Mouse (Mus musculus) liver, embryonic 16.5 days (tissue): Measurements from ENCODE around the gene Olfr547. TPM values are rescaled to one million over a fixed set of nuclear protein-coding genes. Genes with fewer than 3 reads are reported as not detected.

Experiments
- ATAC-seq: fragments of 200-750 bp; cut with Nextera tagmentation; 2 replicates; pipeline ENCODE4 v1.8.0; 2017; ENCODE audit warnings: low read depth, mild to moderate bottlenecking, moderate number of reproducible peaks, moderate library complexity
- H3K27ac ChIP-seq: fragments of 300-500 bp; sonication (generic); 2 replicates; pipeline ENCODE4 v1.5.1; 2014; ENCODE audit warnings: mild to moderate bottlenecking, low read length
- H3K27me3 ChIP-seq: fragments of 300-500 bp; sonication (generic); 2 replicates; pipeline ENCODE4 v1.6.1; 2014; ENCODE audit warnings: low read depth, low read length, mixed read lengths; ENCODE audit not compliant: control insufficient read depth, insufficient read depth
- H3K36me3 ChIP-seq: fragments of 300-500 bp; sonication (generic); 2 replicates; pipeline ENCODE4 v1.6.1; 2014; ENCODE audit warnings: mild to moderate bottlenecking; ENCODE audit not compliant: control insufficient read depth, insufficient read depth
- H3K4me1 ChIP-seq: fragments of 300-500 bp; sonication (generic); 2 replicates; pipeline ENCODE4 v1.6.1; 2014; ENCODE audit warnings: low read depth, low read length, mixed read lengths; ENCODE audit not compliant: control insufficient read depth
- H3K4me2 ChIP-seq: fragments of 300-500 bp; sonication (generic); 2 replicates; pipeline ENCODE4 v1.6.1; 2014; ENCODE audit warnings: low read depth, low read length, mixed read lengths
- H3K4me3 ChIP-seq: fragments of 300-500 bp; sonication (generic); 2 replicates; pipeline ENCODE4 v1.5.1; 2014; ENCODE audit warnings: low read depth, mild to moderate bottlenecking, low read length
- H3K9ac ChIP-seq: fragments of 300-500 bp; sonication (generic); 2 replicates; pipeline ENCODE4 v1.6.1; 2014; ENCODE audit warnings: low read depth, low read length
- H3K9me3 ChIP-seq: fragments of 300-500 bp; sonication (generic); replicated peaks from 2 replicates; pipeline ENCODE4 v1.6.1; 2016; ENCODE audit warnings: low read length; ENCODE audit not compliant: control insufficient read depth
- WGBS: fragments of 180-500 bp; shearing (Covaris S2); extraction: QIAGEN DNeasy Blood & Tissue Kit; methylation state at CpG from one replicate; pipeline ENCODE4 v1.1.7; 2014; ENCODE audit not compliant: insufficient replicate concordance; 5-methylcytosine and 5-hydroxymethylcytosine counted together
- polyA plus RNA-seq: library from polyadenylated mRNA; unstranded; fragments of >200 nt; fragmentation: Nextera tagmentation; extraction: Ambion mirVana; gene quantifications from 2 replicates; pipeline ENCODE4 v1.2.1, GENCODE M21; 2015

Gene Olfr547
- polyA plus RNA-seq, 1 experiment from 2014 or later: not detected

GRCm38 (mm10) chr7:102541251-102541650 lies 6.7 kb downstream of the Olfr547 start:
- WGBS: 28% methylated on average over 3 of the region's 3 CpGs
- Histone ChIP-seq H3K4me1 (no peaks in the 10 kb centered on the region), H3K36me3 (no peaks in the 10 kb centered on the region), H3K4me3 (no peak overlapping the region), H3K9ac (no peak overlapping the region), H3K9me3 (no peaks in the 10 kb centered on the region), H3K27ac (no peak overlapping the region), H3K27me3 (no peaks in the 10 kb centered on the region), H3K4me2 (no peak overlapping the region)
- no peak for ATAC-seq

- no peak for ATAC-seq
- H3K4me3 ChIP-seq: no peak within 1 kb of the TSS
- H3K27me3 ChIP-seq: no peaks in the 10 kb centered on the region
- no peaks in the 10 kb centered on the region for H3K36me3 ChIP-seq
- no peak within 1 kb of the TSS for H3K4me2 ChIP-seq
- no peaks in the 10 kb centered on the region for H3K9me3 ChIP-seq
- WGBS: 74% methylated on average over 3 of the region's 3 CpGs
- H3K9ac ChIP-seq: no peak within 1 kb of the TSS
- no peaks in the 10 kb centered on the region for H3K4me1 ChIP-seq
- no peak within 1 kb of the TSS for H3K27ac ChIP-seq
These were observed 15.0 kb downstream of the Olfr547 start, which contains the start of gene Olfr549 for GRCm38 (mm10) chr7:102549570-102549969. Olfr549 (plus strand) TSS chr7:102549870.

- no peaks in the 10 kb centered on the region for H3K27me3 ChIP-seq
- H3K9me3 ChIP-seq: no peaks in the 10 kb centered on the region
- H3K4me2 ChIP-seq: no peak overlapping the region
- H3K9ac ChIP-seq: no peak overlapping the region
- WGBS: 50% methylated on average over 3 of the region's 3 CpGs
- H3K4me1 ChIP-seq: no peaks in the 10 kb centered on the region
- H3K27ac ChIP-seq: no peak overlapping the region
- H3K36me3 ChIP-seq: no peaks in the 10 kb centered on the region
- no peak for ATAC-seq
- no peak overlapping the region for H3K4me3 ChIP-seq
These were observed 18.7 kb downstream of the Olfr547 start for GRCm38 (mm10) chr7:102553279-102553678.

GRCm38 (mm10) chr7:102564999-102565997 lies 30.7 kb downstream of the Olfr547 start, which contains the start of gene Trim21:
Trim21 (minus strand) TSS chr7:102565486.
- H3K4me3 ChIP-seq: peak within 1 kb of the TSS; percentile 79
- peak within 1 kb of the TSS; percentile 41; the same call in 1 of the 2 replicates for H3K27ac ChIP-seq
- H3K36me3 ChIP-seq: peaks cover 3% of the 10 kb centered on the region
- 10% methylated on average over 10 of the region's 10 CpGs for WGBS
- H3K9me3 ChIP-seq: no peaks in the 10 kb centered on the region
- H3K4me2 ChIP-seq: peak within 1 kb of the TSS; percentile 80
- peaks cover 10% of the 10 kb centered on the region for H3K4me1 ChIP-seq
- peak within 1 kb of the TSS; percentile 75 for H3K9ac ChIP-seq
- no peaks in the 10 kb centered on the region for H3K27me3 ChIP-seq
- ATAC-seq: peak; percentile 100

GRCm38 (mm10) chr7:102566219-102566618 lies 31.7 kb downstream of the Olfr547 start:
- ATAC-seq: no peak
- Histone ChIP-seq H3K9me3 (no peaks in the 10 kb centered on the region), H3K9ac (no peak overlapping the region), H3K4me2 (no peak overlapping the region), H3K36me3 (peaks cover 3% of the 10 kb centered on the region), H3K27me3 (no peaks in the 10 kb centered on the region), H3K4me3 (no peak overlapping the region), H3K27ac (no peak overlapping the region), H3K4me1 (peaks cover 10% of the 10 kb centered on the region)
- WGBS: 70% methylated on average over 4 of the region's 4 CpGs

- H3K4me3 ChIP-seq: no peak within 1 kb of the TSS
- H3K4me2 ChIP-seq: no peak within 1 kb of the TSS
- 80% methylated on average over 8 of the region's 8 CpGs for WGBS
- H3K36me3 ChIP-seq: no peaks in the 10 kb centered on the region
- H3K27me3 ChIP-seq: no peaks in the 10 kb centered on the region
- H3K9me3 ChIP-seq: no peaks in the 10 kb centered on the region
- H3K4me1 ChIP-seq: no peaks in the 10 kb centered on the region
- no peak for ATAC-seq
- no peak within 1 kb of the TSS for H3K27ac ChIP-seq
- H3K9ac ChIP-seq: no peak within 1 kb of the TSS
These were observed 36.6 kb downstream of the Olfr547 start, which contains the start of gene Olfr550 for GRCm38 (mm10) chr7:102571142-102571541. Olfr550 (plus strand) TSS chr7:102571442.

GRCm38 (mm10) chr7:102573174-102573830 lies 38.8 kb downstream of the Olfr547 start:
- Histone ChIP-seq H3K4me1 (no peaks in the 10 kb centered on the region), H3K4me2 (no peak overlapping the region), H3K36me3 (no peaks in the 10 kb centered on the region), H3K9me3 (no peaks in the 10 kb centered on the region), H3K9ac (no peak overlapping the region), H3K27me3 (no peaks in the 10 kb centered on the region), H3K4me3 (no peak overlapping the region), H3K27ac (no peak overlapping the region)
- WGBS: 59% methylated on average over 3 of the region's 3 CpGs
- ATAC-seq: no peak

- H3K4me3 ChIP-seq: no peak overlapping the region
- H3K27me3 ChIP-seq: no peaks in the 10 kb centered on the region
- H3K4me2 ChIP-seq: no peak overlapping the region
- WGBS: 15% methylated on average over 6 of the region's 6 CpGs
- no peak overlapping the region for H3K27ac ChIP-seq
- H3K9ac ChIP-seq: no peak overlapping the region
- no peaks in the 10 kb centered on the region for H3K4me1 ChIP-seq
- no peaks in the 10 kb centered on the region for H3K36me3 ChIP-seq
- no peak for ATAC-seq
- H3K9me3 ChIP-seq: no peaks in the 10 kb centered on the region
These were observed 41.4 kb downstream of the Olfr547 start for GRCm38 (mm10) chr7:102575998-102576397.
